Mouse (Mus musculus) cortical plate, adult 2 months (tissue): ENCODE data around the gene Tbcel. TPM values are rescaled to one million over a fixed set of nuclear protein-coding genes. Genes with fewer than 3 reads are reported as not detected.

Experiments
- H3K27ac ChIP-seq: fragments of 200-500 bp; 2 replicates; pipeline ENCODE4 v1.5.1; 2012; ENCODE audit warnings: low read length, control low read depth, inconsistent platforms; ENCODE audit not compliant: insufficient read depth
- H3K4me1 ChIP-seq: fragments of 200-500 bp; 2 replicates; pipeline ENCODE4 v1.6.1; 2011; ENCODE audit warnings: low read length; ENCODE audit not compliant: control insufficient read depth, insufficient read depth
- H3K4me3 ChIP-seq: fragments of 200-500 bp; 2 replicates; pipeline ENCODE4 v1.5.1; 2011; ENCODE audit warnings: mild to moderate bottlenecking, low read length, control low read depth; ENCODE audit not compliant: insufficient read depth
- CTCF ChIP-seq: fragments of 200-500 bp; IDR thresholded peaks from 2 replicates; pipeline ENCODE4 v1.5.1; 2011; ENCODE audit warnings: mild to moderate bottlenecking, control low read depth, low read length; ENCODE audit not compliant: insufficient read depth; ENCODE audit errors: extremely low read depth
- POLR2A ChIP-seq: fragments of 200-500 bp; IDR thresholded peaks from 2 replicates; pipeline ENCODE4 v1.6.1; 2011; ENCODE audit warnings: mild to moderate bottlenecking, low read length, control low read depth; ENCODE audit not compliant: insufficient read depth; ENCODE audit errors: extremely low read depth
- polyA plus RNA-seq: library from polyadenylated mRNA; depleted of rRNA; stranded (reverse); fragments of >200 nt; gene quantifications from 2 replicates; pipeline ENCODE4 v1.2.3, GENCODE M21; 2012

Gene Tbcel
- polyA plus RNA-seq, 1 experiment = 30.3 TPM

DNA sequence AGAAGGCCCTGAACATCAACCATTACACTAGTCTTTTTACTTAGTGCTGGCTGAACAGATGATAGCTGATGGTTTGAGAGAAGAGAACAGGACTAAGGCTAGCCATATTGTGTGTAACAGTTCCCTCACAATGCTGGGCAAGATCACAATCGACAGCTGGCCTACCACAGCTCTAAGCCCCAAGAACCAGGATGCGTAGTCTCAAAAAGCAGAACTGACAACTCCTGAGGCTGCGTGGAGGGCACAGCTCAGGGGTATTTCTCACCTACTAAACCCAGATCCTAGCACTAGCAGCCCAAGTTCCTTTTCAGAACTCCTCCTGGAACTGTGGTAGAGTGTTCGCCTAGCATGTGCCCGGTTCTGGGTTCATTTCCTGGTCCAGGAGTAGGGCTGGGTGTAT lies 39.2 kb downstream of the Tbcel start:
- Histone ChIP-seq H3K27ac (no peak overlapping the region), H3K4me3 (no peak overlapping the region), H3K4me1 (peaks cover 9% of the 10 kb centered on the region)
- no peak for TF ChIP-seq POLR2A
- TF ChIP-seq CTCF = no peak

DNA sequence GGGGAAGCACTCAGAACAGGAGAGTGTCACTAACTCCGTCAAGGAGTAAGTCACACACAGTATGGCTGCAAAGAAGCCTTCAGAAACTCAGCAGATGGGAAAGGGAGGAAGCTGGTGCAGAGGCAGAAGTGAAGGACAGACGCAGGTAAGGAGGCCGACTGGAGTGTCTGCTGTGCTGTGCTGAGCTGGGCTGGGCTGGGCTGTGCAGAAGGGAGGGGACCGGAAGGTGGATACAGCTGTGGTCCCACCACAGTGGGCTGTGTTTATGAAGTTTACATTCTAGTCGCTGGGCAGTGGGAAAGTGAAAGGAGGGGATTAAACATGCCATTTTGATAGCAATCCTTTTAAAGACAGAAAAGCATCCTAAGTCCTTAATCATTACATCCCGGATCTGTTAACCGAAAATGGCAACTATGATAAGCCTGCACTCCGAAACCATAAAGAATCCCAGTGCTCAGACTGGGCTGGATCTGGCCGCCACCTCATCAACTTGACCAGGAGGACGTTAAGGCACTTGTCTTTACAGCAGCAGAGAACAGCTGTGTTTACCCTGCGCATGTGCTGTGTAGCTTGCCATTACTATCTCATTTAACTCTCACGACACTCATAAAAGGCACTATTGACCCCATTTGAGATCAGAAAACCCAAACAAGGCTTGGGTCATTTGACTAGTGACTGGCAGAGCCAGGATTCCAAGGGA lies 40.3 kb downstream of the Tbcel start:
- Histone ChIP-seq H3K4me1 (peaks cover 6% of the 10 kb centered on the region), H3K27ac (no peak overlapping the region), H3K4me3 (no peak overlapping the region)
- TF ChIP-seq CTCF (no peak), POLR2A (no peak)

DNA sequence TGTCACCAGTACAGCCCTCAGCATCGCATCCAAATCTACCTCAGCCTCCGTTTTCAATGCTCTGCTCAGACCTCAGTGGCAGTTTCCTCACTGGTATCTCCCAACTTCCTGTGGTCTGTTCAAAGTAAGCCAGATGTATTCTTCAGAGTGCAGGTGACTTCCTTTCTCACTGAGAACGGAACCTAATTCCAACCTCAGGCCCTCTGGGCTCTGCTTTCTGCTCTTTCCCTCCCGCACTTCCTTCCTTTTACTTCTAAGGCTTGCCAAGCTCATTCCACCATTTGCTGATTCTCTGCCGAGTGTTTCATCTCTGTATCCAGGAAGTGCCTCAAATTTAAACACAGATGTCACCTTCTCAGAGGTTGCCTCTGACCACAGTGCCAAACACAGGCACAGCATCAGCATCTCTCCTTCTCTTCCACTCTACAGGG lies 41.9 kb downstream of the Tbcel start:
- Histone ChIP-seq H3K27ac (no peak overlapping the region), H3K4me3 (no peak overlapping the region), H3K4me1 (peaks cover 6% of the 10 kb centered on the region)
- TF ChIP-seq POLR2A (no peak), CTCF (no peak)

GRCm38 (mm10) chr9:42464181-42464580 lies 43.4 kb downstream of the Tbcel start:
- TF ChIP-seq CTCF (no peak), POLR2A (no peak)
- Histone ChIP-seq H3K27ac (no peak overlapping the region), H3K4me3 (no peak overlapping the region), H3K4me1 (peaks cover 8% of the 10 kb centered on the region)

DNA sequence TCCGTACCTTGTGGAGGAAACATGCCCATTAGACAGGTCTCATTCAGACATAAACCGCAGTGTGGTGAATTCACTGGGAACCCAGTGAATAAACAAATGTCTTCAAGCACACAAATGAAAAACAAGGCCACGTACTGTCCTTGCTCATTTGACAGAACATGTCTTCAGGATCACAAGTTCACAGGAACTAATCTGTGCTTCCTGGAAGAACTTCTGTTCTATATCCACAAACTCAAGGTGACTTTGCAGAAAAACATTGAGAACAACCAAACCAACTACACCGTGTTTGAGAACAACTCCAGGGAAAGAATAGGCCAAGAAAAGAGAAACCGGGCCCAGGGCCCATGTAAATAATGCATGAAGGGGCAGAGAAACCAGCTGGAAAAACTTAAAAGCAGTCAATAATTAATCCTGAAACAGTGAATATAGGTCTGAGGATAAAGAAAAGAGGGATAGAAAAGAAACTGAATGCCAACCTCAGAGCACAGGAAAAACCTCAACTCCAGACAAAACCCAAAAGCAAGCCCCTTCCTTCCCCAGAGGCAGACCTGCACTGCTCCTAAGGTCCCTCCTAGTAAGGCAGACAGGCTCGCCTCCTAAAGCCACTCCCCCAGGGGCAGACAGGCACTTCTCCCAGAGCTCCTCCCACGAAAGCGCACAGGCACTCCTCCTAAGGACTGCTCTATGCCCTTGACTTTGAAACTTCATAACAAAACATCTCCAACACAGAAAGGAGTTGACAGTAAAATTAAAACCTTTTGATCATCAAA lies 44.2 kb downstream of the Tbcel start:
- TF ChIP-seq POLR2A = no peak
- no peak for TF ChIP-seq CTCF
- H3K4me1 ChIP-seq = peaks cover 6% of the 10 kb centered on the region
- H3K4me3 ChIP-seq = no peak overlapping the region
- no peak overlapping the region; the same call in 1 of the 2 replicates for H3K27ac ChIP-seq

- H3K4me3 ChIP-seq = no peak overlapping the region
- H3K4me1 ChIP-seq = peaks cover 5% of the 10 kb centered on the region
- no peak overlapping the region for H3K27ac ChIP-seq
- TF ChIP-seq CTCF (no peak), POLR2A (no peak)
These were observed 44.9 kb downstream of the Tbcel start for GRCm38 (mm10) chr9:42462585-42463219.

- no peak overlapping the region for H3K4me3 ChIP-seq
- peaks cover 5% of the 10 kb centered on the region for H3K4me1 ChIP-seq
- H3K27ac ChIP-seq = no peak overlapping the region
- TF ChIP-seq CTCF (no peak), POLR2A (no peak)
These were observed 46.1 kb downstream of the Tbcel start for GRCm38 (mm10) chr9:42461390-42462108.

DNA sequence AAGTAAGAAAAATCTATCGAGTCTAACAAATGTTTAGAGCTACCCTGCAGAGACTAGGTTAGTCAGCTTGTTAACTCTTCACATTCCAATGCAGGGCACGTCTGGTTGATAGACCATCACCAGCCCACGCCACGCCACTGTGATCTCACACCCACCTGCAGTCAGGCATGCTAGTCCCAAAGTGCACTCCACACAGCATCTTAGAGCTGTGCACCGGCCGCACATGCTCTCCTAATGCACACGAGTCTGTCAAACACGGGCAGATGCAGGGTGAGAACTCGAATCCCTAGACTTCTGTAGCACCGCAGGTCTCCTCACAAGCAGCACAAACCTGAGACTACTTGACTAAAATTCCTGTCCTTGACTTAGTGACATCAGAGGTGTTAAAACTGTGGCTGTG lies 47.3 kb downstream of the Tbcel start:
- peaks cover 6% of the 10 kb centered on the region for H3K4me1 ChIP-seq
- TF ChIP-seq POLR2A = no peak
- TF ChIP-seq CTCF = no peak
- H3K27ac ChIP-seq = no peak overlapping the region
- H3K4me3 ChIP-seq = no peak overlapping the region

DNA sequence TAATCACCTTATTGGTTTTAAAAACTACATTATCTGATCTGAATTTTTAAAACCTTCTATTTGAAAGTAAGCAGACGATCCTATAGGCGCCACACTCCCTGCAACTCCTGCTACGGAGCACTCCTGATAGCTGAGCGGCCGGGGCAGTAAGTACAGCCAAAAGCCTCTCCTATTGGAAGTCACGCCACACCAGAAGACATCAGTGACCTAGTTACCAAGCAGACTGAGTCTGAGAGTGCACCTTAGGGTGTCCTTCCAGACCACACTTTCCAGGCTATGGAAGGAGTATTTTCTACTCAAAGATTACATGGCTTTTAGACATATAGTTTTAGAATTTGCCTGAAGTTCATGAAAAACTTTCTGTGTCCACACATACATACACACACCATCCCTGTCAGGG lies 47.9 kb downstream of the Tbcel start:
- peaks cover 7% of the 10 kb centered on the region for H3K4me1 ChIP-seq
- TF ChIP-seq CTCF (no peak), POLR2A (no peak)

DNA sequence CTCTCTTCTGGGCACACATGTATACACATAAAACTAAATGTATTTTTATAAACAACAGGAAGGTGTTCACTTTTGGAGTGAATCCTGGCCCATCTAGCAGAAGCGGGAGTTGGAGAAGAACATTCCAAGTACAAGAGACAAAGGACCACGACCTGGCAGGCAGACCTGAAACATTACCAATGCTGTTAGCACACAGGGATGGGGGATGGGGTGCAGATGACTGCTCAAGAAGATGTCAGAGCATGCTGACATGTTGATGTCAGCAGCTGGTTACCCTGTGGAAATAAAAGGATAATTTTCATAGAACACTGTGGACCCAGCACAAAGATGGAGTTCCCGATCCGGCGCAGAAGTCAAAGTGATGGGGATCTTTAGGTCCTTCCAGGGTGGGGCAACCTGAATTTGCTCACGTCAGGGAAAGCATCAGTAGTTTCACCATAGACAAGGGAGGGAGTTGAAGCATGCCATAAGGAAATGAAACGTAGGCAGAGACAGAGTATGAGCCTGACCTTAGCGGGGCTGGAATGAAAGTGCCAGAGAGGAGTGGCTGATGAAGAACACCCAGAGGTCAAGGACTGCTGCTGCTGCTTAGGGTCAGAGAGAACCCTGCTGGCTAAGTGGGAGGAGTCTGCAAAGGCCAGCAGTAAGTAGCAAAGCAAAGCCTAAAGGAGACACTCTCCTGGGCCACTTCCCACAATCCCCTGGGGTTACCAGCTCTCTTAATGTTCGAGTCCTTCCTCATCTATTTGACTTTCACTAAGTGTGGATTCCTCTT lies 48.7 kb downstream of the Tbcel start:
- no peak overlapping the region for H3K4me3 ChIP-seq
- H3K4me1 ChIP-seq = peaks cover 7% of the 10 kb centered on the region
- TF ChIP-seq POLR2A (no peak), CTCF (no peak)
- no peak overlapping the region for H3K27ac ChIP-seq

More for the DNA sequence above, 47.9 kb downstream of the Tbcel start:
- Histone ChIP-seq H3K4me3 (no peak overlapping the region), H3K27ac (no peak overlapping the region)
